Mouse (Mus musculus) bone marrow, adult 2 months (tissue): ENCODE data around the gene Ccnc. TPM values are rescaled to one million over a fixed set of nuclear protein-coding genes. Genes with fewer than 3 reads are reported as not detected.
A peak's percentile ranks its signal among the peaks of the same experiment; 100 is the strongest.

Experiments used
- H3K27ac ChIP-seq: fragments of 200-500 bp; 2 replicates; pipeline ENCODE4 v1.5.1; 2012; ENCODE audit warnings: low read depth, mild to moderate bottlenecking, control low read depth, inconsistent platforms, low read length; ENCODE audit not compliant: control insufficient read depth, poor library complexity, insufficient read depth
- H3K4me1 ChIP-seq: fragments of 200-500 bp; 2 replicates; pipeline ENCODE4 v1.6.1; 2011; ENCODE audit warnings: low read length; ENCODE audit not compliant: control insufficient read depth, insufficient read depth
- H3K4me3 ChIP-seq: fragments of 200-500 bp; replicated peaks from 2 replicates; pipeline ENCODE3; 2011; ENCODE audit warnings: mild to moderate bottlenecking, low read depth, low read length, control low read depth; ENCODE audit not compliant: control insufficient read depth
- CTCF ChIP-seq: fragments of 200-500 bp; IDR thresholded peaks from 2 replicates; pipeline ENCODE4 v1.5.1; 2011; ENCODE audit warnings: low read length, control low read depth; ENCODE audit not compliant: control insufficient read depth, insufficient read depth
- POLR2A ChIP-seq: fragments of 200-500 bp; IDR thresholded peaks from 2 replicates; pipeline ENCODE4 v1.6.1; 2011; ENCODE audit warnings: low read depth, mild to moderate bottlenecking, control low read depth, low read length, borderline replicate concordance; ENCODE audit not compliant: control insufficient read depth
- WGBS: fragments of 180-500 bp; shearing (Covaris S2); methylation state at CpG from one replicate; pipeline ENCODE4 v1.1.7; 2018; 5-methylcytosine and 5-hydroxymethylcytosine counted together
- polyA plus RNA-seq: library from polyadenylated mRNA; stranded (reverse); fragments of >200 nt; gene quantifications from 2 replicates; pipeline ENCODE4 v1.2.4, GENCODE M21; 2011; ENCODE audit warnings: low replicate concordance; ENCODE audit not compliant: missing spikeins, insufficient read depth, insufficient read length

Ccnc gene
- polyA plus RNA-seq, 1 experiment: 13.6 TPM

DNA sequence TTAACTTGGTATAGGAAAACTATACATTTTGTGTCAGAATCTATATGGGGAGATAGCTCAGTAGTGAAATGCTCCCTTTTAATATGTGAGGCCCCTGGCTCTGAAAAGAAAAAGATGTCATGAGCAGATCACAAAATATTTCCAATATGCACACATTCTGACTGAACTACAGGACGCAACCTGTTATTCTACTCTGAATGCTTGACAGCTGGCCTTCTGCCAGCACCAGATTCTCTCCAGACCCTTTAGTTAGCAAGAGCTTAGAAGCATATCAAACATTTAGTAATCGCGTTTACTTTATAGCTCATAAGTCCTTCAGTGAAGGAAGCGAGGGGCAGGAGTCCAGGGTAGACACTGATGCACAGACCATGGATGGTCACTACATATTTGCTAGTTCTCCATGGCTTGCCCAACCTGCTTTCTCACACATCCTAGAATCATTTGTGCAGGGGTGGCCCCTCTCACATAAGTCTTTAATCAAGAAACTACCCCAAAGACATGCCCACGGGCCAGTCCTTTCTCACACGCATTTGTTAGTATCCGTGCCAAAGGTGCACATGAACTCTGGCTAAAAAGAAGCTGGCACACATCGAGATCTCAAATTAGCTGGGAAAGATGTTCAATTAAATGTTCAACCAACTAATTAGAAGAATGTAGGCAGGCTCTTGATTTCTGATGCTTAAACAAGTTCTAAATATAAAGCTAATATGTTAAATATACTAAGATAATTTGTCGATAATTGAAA is 34.1 kb downstream of the Ccnc start:
- H3K27ac ChIP-seq: no peak overlapping the region
- no peak overlapping the region for H3K4me3 ChIP-seq
- TF ChIP-seq CTCF: no peak
- no peak for TF ChIP-seq POLR2A
- no peaks in the 10 kb centered on the region for H3K4me1 ChIP-seq
- 90% methylated on average over 9 of the region's 9 CpGs for WGBS

- TF ChIP-seq CTCF (no peak), POLR2A (no peak)
- WGBS: 76% methylated on average over 4 of the region's 4 CpGs
- Histone ChIP-seq H3K4me1 (no peaks in the 10 kb centered on the region), H3K4me3 (no peak overlapping the region), H3K27ac (no peak overlapping the region)
Observed at GRCm38 (mm10) chr4:21763827-21764226, 36.3 kb downstream of the Ccnc start.

DNA sequence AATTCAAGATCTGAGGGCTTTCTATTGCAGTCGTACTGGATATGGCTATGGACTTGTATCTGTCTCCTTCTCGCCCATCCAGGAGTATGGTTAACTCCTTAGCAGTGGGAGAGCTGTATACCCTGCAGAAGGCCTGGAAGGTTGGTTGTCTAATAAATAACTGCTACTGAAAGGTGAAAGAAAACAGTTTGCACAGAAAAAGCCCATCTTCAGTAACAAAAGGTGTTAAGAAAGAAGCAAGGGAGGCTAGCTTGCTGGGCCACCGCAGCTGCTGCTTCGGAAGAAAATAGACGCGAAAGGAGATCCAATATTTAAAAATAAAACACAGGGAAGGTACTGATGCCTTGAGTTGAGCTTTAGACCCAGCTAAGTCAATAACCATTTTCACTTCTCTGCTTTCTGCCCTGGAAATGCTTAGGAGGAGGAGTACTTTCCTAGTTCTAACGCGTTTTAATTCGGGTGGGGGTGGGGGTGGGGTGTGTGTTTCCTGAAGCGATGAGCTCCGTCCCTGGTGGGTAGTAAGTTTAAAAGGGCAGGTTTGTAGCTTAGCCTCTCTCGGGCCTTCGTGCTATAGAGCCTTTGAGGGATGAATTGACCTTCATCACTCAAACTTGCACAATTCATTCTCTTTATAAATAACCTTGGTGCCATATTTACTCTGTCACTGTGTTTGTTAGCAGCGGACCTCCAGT is 38.8 kb downstream of the Ccnc start:
- TF ChIP-seq CTCF (no peak), POLR2A (no peak)
- 26% methylated on average over 14 of the region's 14 CpGs for WGBS
- H3K27ac ChIP-seq: no peak overlapping the region

DNA sequence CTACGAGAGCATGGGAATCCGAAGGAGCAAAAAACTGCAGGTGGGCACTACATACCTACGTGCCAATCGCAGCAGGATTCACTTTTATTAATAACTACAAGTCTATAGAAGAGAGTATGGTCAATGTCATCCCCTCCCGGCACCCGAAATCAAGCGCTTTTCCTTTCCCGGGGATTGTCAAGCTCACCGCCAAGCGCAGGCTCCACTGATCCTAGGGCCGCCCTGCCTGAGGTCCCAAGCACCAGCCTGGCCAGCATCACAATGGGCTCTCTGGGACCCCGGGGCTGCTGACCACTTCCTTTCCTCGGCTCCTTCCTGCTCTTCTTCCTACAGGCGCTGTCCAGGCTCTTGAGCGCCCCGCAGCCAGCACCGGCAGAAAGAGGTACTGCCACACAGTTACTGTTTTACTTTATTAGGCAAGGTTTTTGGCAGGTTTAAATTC is 39.4 kb downstream of the Ccnc start, which contains the start of the genes Usp45 and Tstd3:
TSS of gene Usp45 (plus strand) at position 294 of the 442 bp plus-strand sequence.
TSS of gene Tstd3 (minus strand) at position 350 of the 442 bp plus-strand sequence.
- WGBS: 2% methylated on average over 17 of the region's 17 CpGs
- H3K27ac ChIP-seq: no peak within 1 kb of the TSS
- peak; percentile 77 for TF ChIP-seq CTCF
- peak; percentile 12; the same call in 1 of the 2 replicates for TF ChIP-seq POLR2A
- H3K4me1 ChIP-seq: no peaks in the 10 kb centered on the region
- H3K4me3 ChIP-seq: peak within 1 kb of the TSS; percentile 82

More for the DNA sequence above, 38.8 kb downstream of the Ccnc start:
- Histone ChIP-seq H3K4me1 (no peaks in the 10 kb centered on the region), H3K4me3 (peak overlapping the region; percentile 82)

- Histone ChIP-seq H3K4me1 (no peaks in the 10 kb centered on the region), H3K27ac (no peak overlapping the region), H3K4me3 (no peak overlapping the region)
- 86% methylated on average over 1 of the region's 1 CpGs for WGBS
- TF ChIP-seq POLR2A (no peak), CTCF (no peak)
Observed at GRCm38 (mm10) chr4:21771064-21771463, 43.6 kb downstream of the Ccnc start.

- no peak overlapping the region for H3K27ac ChIP-seq
- no peak for TF ChIP-seq CTCF
- TF ChIP-seq POLR2A: no peak
- H3K4me3 ChIP-seq: no peak overlapping the region
- no peaks in the 10 kb centered on the region for H3K4me1 ChIP-seq
- 98% methylated on average over 1 of the region's 1 CpGs for WGBS
Observed at GRCm38 (mm10) chr4:21772306-21772705, 44.8 kb downstream of the Ccnc start.

DNA sequence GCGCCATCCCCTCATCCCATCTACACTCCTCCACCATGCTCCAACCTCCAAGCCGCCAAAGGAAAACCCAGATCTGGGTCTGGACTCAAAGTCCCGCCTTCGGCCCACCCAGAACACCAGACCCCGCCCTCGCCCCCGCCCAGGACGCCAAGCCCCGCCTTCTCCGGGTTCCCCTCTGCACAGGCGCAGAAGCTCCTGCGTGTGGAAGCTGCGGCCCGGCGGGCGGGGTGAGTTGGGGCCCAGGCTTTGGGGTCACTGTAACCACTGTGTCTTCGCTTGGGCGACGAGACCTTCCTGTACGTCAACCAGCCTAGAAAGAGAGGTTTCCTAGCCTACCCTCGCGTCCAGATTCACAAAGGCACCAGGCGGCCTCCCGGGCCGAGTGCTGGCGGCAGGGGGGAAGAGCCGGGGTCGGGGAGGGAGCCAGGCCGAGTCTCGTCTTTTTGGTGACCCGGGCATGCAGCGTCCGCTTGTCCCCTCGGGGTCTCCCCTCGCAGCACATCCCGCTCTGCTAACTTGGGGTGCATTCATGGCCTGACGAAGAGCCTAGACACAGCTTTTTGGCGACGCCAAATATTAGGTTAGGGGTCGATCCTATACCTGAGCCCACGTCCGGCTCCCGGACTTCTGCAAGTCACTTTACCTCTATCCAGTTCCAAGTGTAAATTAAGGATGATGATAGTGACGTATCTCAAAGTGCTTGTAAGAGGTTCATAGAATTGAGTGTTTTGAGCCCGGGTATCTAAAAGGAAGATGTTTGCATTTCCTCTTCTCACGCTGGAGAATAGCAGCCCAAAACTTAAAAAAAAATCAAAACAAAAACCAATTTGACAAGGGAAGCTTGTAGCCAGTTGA is 48.8 kb downstream of the Ccnc start:
- TF ChIP-seq POLR2A: peak; percentile 74; the same call in 1 of the 2 replicates
- no peak for TF ChIP-seq CTCF
- peak overlapping the region; percentile 85 for H3K4me3 ChIP-seq
- WGBS: under 1% methylated on average over 46 of the region's 46 CpGs
- peak overlapping the region; percentile 49 for H3K27ac ChIP-seq
- no peaks in the 10 kb centered on the region; the same call in 1 of the 2 replicates for H3K4me1 ChIP-seq

DNA sequence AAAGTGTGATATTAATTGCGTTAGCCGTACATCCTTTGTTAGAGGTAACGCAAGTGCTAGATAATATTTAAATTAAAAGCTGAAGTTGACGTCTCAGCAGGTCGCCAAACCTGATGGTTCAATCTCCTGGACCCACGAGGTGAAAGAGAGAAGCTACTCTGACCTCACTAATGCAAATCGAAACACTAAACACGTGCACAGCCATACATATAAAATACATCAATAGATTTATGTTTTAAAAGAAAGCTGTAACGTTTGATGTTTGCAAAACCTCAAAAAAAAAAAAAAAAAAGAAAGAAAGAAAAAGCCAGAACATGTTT is 49.4 kb downstream of the Ccnc start:
- no peak for TF ChIP-seq CTCF
- TF ChIP-seq POLR2A: no peak
- 1% methylated on average over 9 of the region's 9 CpGs for WGBS
- Histone ChIP-seq H3K4me3 (peak overlapping the region; percentile 85), H3K27ac (no peak overlapping the region), H3K4me1 (no peaks in the 10 kb centered on the region; the same call in 1 of the 2 replicates)
